Mouse (Mus musculus) left cerebral cortex, postnatal 25 days (tissue): Measurements from ENCODE around the gene Naa30. TPM values are rescaled to one million over a fixed set of nuclear protein-coding genes. Genes with fewer than 3 reads are reported as not detected.
"Not testable (repeated sequence)": the region's sequence is repeated elsewhere in the genome, so short reads cannot be mapped to it uniquely, and the experiment has no call there.

Experiments used
- DNase-seq, 2 experiments: peaks; one replicate each; pipeline ENCODE4 v3.0.0; 2022; ENCODE audit warnings: low spot score in 2 of 2, mixed read lengths in 1 of 2
- intact Hi-C: fragments of 180-260 bp; cut with DNase I; formaldehyde crosslinking; loops from one replicate; pipeline ENCODE4 v1.15.1; 2025
- total RNA-seq, 2 experiments: library from RNA; stranded (reverse); gene quantifications; 2 replicates each; pipeline ENCODE4 v1.2.3; 2021

Gene Naa30
- total RNA-seq, 2 experiments from 2014 or later = 34.2 TPM

- intact Hi-C loops, DNase-seq: not testable (repeated sequence)
Observed at GRCm38 (mm10) chr14:49219466-49220022, 47.5 kb downstream of the Naa30 start.

GRCm38 (mm10) chr14:49221771-49222170 lies 49.7 kb downstream of the Naa30 start:
- no peak for DNase-seq
- intact Hi-C loops = no loop called here

GRCm38 (mm10) chr14:49226471-49226870 lies 54.4 kb downstream of the Naa30 start:
- intact Hi-C loops = no loop called here
- DNase-seq = no peak

- intact Hi-C loops = no loop called here
- no peak for DNase-seq
Observed at GRCm38 (mm10) chr14:49226986-49227385, 55.0 kb downstream of the Naa30 start.

- no peak for DNase-seq
- intact Hi-C loops = no loop called here
Observed at GRCm38 (mm10) chr14:49231845-49232244, 59.8 kb downstream of the Naa30 start.

GRCm38 (mm10) chr14:49234788-49235515 lies 62.9 kb downstream of the Naa30 start:
- intact Hi-C loops = loop anchor here (5.0 kb wide), 3 partner anchors 112 to 307 kb away; partner anchors contain the start of gene Slc35f4
- DNase-seq = peak in 1 of 2 experiments; percentile 45

GRCm38 (mm10) chr14:49238206-49238605 lies 66.2 kb downstream of the Naa30 start:
- intact Hi-C loops = loop anchor here (1.0 to 5.0 kb wide), 5 partner anchors 109 to 496 kb away; partner anchors contain the start of gene Slc35f4
- DNase-seq = peak; percentile 64 to 84

Other genes with a start within 250 kb of the Naa30 start
- gene Ap5m1, start 106.1 kb upstream of the Naa30 start, total RNA-seq = 10 to 100 TPM; 20.4 to 22.2 TPM
- gene Exoc5, start 105.6 kb upstream of the Naa30 start, total RNA-seq = 10 to 100 TPM; 59.7 to 60.6 TPM
- gene ccdc198, start 73.2 kb downstream of the Naa30 start, total RNA-seq = not detected